Mouse (Mus musculus) urinary bladder, postnatal 0 days (tissue): ENCODE results near the gene Olfr652. TPM values are rescaled to one million over a fixed set of nuclear protein-coding genes. Genes with fewer than 3 reads are reported as not detected.

Experiments
- polyA plus RNA-seq: library from polyadenylated mRNA; unstranded; fragments of >200 nt; fragmentation: Nextera tagmentation; extraction: Ambion mirVana; gene quantifications from 2 replicates; pipeline ENCODE4 v1.2.1, GENCODE M21; 2015

The Olfr652 gene
- not detected in 2 replicates for polyA plus RNA-seq

DNA sequence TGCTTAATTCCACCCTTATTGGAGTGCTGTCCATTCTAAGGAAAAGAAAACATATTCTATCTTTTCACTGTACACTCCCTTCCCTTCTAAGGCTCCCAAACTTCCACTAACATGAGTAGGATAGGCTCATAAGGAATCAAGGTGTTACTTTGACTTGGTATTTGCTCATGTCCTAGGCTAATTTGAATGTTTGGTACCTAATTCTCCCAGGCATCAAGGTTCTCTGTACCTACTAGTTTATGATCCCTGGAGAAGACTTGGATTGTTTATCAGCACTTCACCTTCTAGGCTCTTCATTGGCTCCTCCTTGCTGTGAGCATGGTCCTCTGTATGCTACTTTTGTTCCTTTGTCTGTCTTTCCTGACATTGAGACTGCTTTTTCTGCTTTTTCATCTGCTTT, at the start of gene Olfr652:
Gene Olfr652, plus strand, starts transcription at position 301 of the 400 bp plus-strand sequence.

DNA sequence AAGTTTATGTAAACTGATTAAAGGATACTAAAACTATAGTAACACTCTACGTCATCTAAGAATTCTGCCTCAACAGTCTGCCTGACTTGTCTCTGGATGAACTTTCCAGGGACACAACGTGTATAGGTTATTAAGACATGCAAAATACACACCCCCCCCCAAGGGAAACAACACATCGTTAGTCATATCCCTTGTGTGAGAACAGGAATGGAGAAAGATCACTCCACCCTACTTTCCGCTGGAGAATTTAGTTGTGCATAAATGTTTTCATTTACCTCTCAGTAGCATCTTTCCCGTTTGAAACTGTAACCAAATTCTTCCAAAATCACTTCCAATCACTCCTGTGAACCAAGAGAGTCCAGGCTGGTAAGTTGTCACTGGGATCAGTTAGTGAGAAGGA, 10.9 kb upstream of the Olfr652 start, which contains the start of gene Olfr651:
Gene Olfr651, plus strand, starts transcription at position 301 of the 400 bp plus-strand sequence.

DNA sequence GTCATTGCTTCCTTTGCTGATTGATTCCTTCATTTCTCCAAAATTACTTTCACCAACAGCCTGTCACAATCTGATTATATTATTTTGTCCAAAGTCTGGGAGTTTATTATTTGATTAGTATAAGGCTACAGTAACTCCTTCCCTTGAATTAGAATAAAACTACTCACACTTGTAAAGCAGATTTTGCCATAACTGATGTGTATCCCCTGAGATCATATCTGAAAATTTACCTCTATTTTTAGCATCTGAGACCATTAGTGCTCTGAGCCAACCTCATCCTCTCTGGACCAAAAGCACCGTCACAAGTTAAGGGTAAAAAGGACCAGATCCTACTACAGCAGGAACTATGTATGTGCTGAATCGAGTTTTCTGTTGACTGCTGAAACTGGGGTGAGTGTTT, 16.3 kb downstream of the Olfr652 start, which contains the start of gene Olfr653:
Gene Olfr653, plus strand, starts transcription at position 301 of the 400 bp plus-strand sequence.

DNA sequence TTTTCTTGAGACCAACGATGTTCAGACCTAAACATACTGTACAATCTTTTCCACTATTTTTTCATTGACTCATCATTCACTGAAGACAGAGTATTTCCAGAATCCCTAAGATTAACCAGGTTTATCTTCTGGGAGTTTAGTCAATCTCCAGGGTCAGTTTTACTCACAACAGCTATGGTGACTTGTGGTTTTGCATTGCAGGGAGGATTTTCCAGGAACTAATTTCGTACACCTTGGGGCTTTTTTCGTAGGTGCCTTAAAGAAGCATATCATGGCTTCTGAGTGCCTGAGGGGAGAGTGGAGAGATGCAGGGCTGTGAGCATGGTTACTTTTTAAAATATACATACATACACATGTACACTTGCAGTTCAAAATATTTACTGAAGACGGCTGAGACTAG, 26.0 kb downstream of the Olfr652 start, which contains the start of gene Olfr654:
Gene Olfr654, plus strand, starts transcription at position 301 of the 400 bp plus-strand sequence.

DNA sequence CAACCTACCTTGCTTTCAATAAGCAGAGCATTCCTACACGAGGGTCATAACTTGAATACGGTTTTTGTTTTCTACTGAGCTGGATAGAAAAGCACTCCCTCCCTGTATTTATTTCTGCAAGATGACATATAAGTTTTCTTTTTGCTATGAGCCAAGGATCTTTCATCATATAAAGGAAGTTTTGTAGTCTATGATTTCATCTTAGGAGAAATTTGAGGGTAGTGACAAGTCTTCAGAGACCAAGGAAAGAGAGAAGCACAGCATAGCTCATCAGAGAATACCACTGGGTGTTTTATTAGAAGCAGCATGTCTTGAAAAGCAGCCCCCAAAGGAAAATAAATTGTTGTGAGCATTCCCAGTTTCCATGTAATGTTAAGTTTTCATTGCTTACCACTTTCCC, 41.0 kb downstream of the Olfr652 start, which contains the start of gene Olfr655:
Gene Olfr655, minus strand, starts transcription at position 101 of the 400 bp plus-strand sequence.

DNA sequence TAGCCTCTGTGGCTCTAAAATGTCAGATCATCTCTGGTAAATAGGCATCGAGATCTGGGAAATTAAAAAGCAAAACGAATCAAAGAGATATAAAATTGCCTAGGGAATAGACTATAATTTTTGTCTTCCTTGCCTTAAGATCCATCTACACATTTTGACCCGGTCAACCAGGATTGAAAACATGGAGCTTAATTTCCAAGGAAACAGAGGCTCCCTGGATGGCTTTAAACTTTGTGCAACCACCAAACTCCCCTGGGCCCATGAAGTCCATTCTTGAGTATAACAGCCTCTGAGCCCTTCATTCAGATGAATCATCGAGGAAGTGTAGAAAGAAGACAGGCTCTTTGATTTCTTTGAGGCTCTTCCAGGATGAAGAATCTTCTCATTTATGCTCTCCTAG, 53.0 kb downstream of the Olfr652 start, which contains the start of gene Olfr656:
Gene Olfr656, plus strand, starts transcription at position 301 of the 400 bp plus-strand sequence.

Other genes with a start within 250 kb of the Olfr652 start
- 5.6 and 6.2 TPM in 2 replicates for gene Trim12a, start 245.4 kb upstream of the Olfr652 start, polyA plus RNA-seq
- 0.11 and 0.29 TPM in 2 replicates for gene Trim34b, start 231.4 kb upstream of the Olfr652 start, polyA plus RNA-seq
- gene Trim12c, start 207.5 kb upstream of the Olfr652 start, polyA plus RNA-seq, result 2.0 and 2.2 TPM in 2 replicates
- gene Trim30b, start 191.0 kb upstream of the Olfr652 start, polyA plus RNA-seq, result 0.14 and 0.67 TPM in 2 replicates
- 0.33 and 0.45 TPM in 2 replicates for gene Trim30c, start 160.1 kb upstream of the Olfr652 start, polyA plus RNA-seq
- 2.1 and 3.0 TPM in 2 replicates for gene Trim30a, start 95.7 kb upstream of the Olfr652 start, polyA plus RNA-seq
- 2.0 and 2.2 TPM in 2 replicates for gene Trim30d, start 53.1 kb upstream of the Olfr652 start, polyA plus RNA-seq
- gene Olfr651, start 10.8 kb upstream of the Olfr652 start, polyA plus RNA-seq, result not detected in 2 replicates
- gene Olfr653, start 16.4 kb downstream of the Olfr652 start, polyA plus RNA-seq, result not detected in 2 replicates
- not detected in 2 replicates for gene Olfr654, start 26.1 kb downstream of the Olfr652 start, polyA plus RNA-seq
- gene Olfr655, start 40.9 kb downstream of the Olfr652 start, polyA plus RNA-seq, result not detected in 2 replicates
- gene Olfr656, start 53.1 kb downstream of the Olfr652 start, polyA plus RNA-seq, result not detected in 2 replicates
- not detected in 2 replicates for gene Olfr657, start 63.9 kb downstream of the Olfr652 start, polyA plus RNA-seq
- gene Olfr658, start 86.4 kb downstream of the Olfr652 start, polyA plus RNA-seq, result not detected in 2 replicates
- not detected in 2 replicates for gene Olfr659, start 105.9 kb downstream of the Olfr652 start, polyA plus RNA-seq
- not detected in 2 replicates for gene Olfr661, start 125.6 kb downstream of the Olfr652 start, polyA plus RNA-seq
- gene Usp17le, start 216.6 kb downstream of the Olfr652 start, polyA plus RNA-seq, result not detected in 2 replicates